Mouse (Mus musculus) lung, embryonic 15.5 days (tissue): ENCODE measurements around the gene Cdkl4. TPM values are rescaled to one million over a fixed set of nuclear protein-coding genes. Genes with fewer than 3 reads are reported as not detected.

Experiments
- ATAC-seq: fragments of 200-750 bp; cut with Nextera tagmentation; 2 replicates; pipeline ENCODE4 v1.8.0; 2017; ENCODE audit warnings: moderate number of reproducible peaks, borderline replicate concordance; ENCODE audit not compliant: low FRiP score, low TSS enrichment; ENCODE audit errors: extremely low read depth
- H3K27ac ChIP-seq: fragments of 300-500 bp; sonication (generic); 2 replicates; pipeline ENCODE4 v1.5.1; 2015; ENCODE audit warnings: moderate library complexity, mild to moderate bottlenecking, inconsistent platforms
- H3K27me3 ChIP-seq: fragments of 300-500 bp; sonication (generic); 2 replicates; pipeline ENCODE4 v1.6.1; 2015; ENCODE audit warnings: inconsistent platforms
- H3K36me3 ChIP-seq: fragments of 300-500 bp; sonication (generic); 2 replicates; pipeline ENCODE4 v1.6.1; 2015; ENCODE audit warnings: inconsistent platforms
- H3K4me1 ChIP-seq: fragments of 300-500 bp; sonication (generic); 2 replicates; pipeline ENCODE4 v1.6.1; 2015; ENCODE audit warnings: inconsistent platforms
- H3K4me2 ChIP-seq: fragments of 300-500 bp; sonication (generic); 2 replicates; pipeline ENCODE4 v1.6.1; 2015; ENCODE audit warnings: inconsistent platforms, mild to moderate bottlenecking, moderate library complexity
- H3K4me3 ChIP-seq: fragments of 300-500 bp; sonication (generic); 2 replicates; pipeline ENCODE4 v1.5.1; 2015; ENCODE audit warnings: mild to moderate bottlenecking, inconsistent platforms
- H3K9ac ChIP-seq: fragments of 300-500 bp; sonication (generic); 2 replicates; pipeline ENCODE4 v1.6.1; 2015; ENCODE audit warnings: inconsistent platforms
- H3K9me3 ChIP-seq: fragments of 300-500 bp; sonication (generic); 2 replicates; pipeline ENCODE4 v1.6.1; 2016; ENCODE audit warnings: inconsistent platforms
- WGBS: fragments of 180-500 bp; shearing (Covaris S2); methylation state at CpG from one replicate; pipeline ENCODE4 v1.1.7; 2015; 5-methylcytosine and 5-hydroxymethylcytosine counted together
- polyA plus RNA-seq: library from polyadenylated mRNA; unstranded; fragments of >200 nt; fragmentation: Nextera tagmentation; extraction: Ambion mirVana; gene quantifications from 2 replicates; pipeline ENCODE4 v1.2.1, GENCODE M21; 2015

Cdkl4 gene
- polyA plus RNA-seq = 0.89 and 0.92 TPM in 2 replicates

GRCm38 (mm10) chr17:80577639-80578038 is at the start of gene Cdkl4:
Gene Cdkl4, minus strand, starts transcription at chr17:80577813.
- no peaks in the 10 kb centered on the region for H3K27me3 ChIP-seq
- peak within 1 kb of the TSS; percentile 39 for H3K4me3 ChIP-seq
- ATAC-seq = 0 out of 2 replicates have a peak, but pooled peaks have one; percentile 25
- no peaks in the 10 kb centered on the region for H3K9me3 ChIP-seq
- H3K36me3 ChIP-seq = peaks cover 24% of the 10 kb centered on the region
- peak within 1 kb of the TSS; percentile 22 for H3K9ac ChIP-seq
- peak within 1 kb of the TSS; percentile 88 for H3K4me2 ChIP-seq
- 66% methylated on average over 15 of the region's 15 CpGs for whole genome bisulfite sequencing
- no peak within 1 kb of the TSS for H3K27ac ChIP-seq
- peaks cover 9% of the 10 kb centered on the region for H3K4me1 ChIP-seq

DNA sequence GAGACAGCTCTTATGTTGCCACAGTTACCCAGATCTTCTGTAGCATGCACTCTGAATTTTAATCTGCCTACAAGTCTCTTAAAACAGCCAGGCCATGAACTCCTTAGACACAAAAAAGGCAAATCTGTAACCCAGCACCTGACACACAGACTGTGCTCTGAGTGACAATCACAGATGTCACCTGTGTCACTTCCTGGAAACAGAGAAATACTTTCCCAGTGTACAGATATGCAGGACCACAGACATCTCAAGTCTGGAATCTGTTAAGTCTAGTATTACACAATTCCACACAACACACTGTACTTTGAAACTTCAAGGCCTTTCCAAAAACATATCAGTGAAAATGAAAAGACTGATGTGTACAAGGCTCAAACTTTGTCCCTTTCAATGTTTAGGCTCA is 47.4 kb upstream of the Cdkl4 start:
- Histone ChIP-seq H3K27ac (no peak overlapping the region), H3K36me3 (peaks cover 18% of the 10 kb centered on the region)

DNA sequence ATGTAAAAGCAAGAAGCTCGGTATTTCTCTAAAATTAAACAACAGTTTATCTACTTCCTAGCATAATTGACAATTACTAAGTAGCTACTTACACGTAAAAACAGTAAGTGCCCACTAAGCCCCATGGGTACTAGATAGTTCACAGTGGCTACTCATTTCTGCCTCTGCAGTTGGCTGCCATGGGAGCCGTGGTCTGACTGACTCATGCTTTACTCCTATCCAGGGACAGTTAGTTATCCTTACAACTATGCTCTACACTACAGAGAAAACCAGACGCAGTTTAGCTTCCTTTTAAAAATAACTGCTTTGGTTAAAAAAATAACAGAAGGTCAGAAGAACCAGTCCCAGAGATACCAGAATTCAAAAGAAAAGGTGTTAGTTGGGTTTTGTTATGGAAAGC is 44.1 kb upstream of the Cdkl4 start:
- Histone ChIP-seq H3K27me3 (no peaks in the 10 kb centered on the region), H3K36me3 (peaks cover 23% of the 10 kb centered on the region), H3K4me2 (no peak overlapping the region), H3K4me3 (no peak overlapping the region), H3K9ac (no peak overlapping the region), H3K9me3 (no peaks in the 10 kb centered on the region), H3K4me1 (no peaks in the 10 kb centered on the region), H3K27ac (no peak overlapping the region)
- no peak for ATAC-seq
- 81% methylated on average over 4 of the region's 4 CpGs for WGBS

More for the DNA sequence above, 47.4 kb upstream of the Cdkl4 start:
- ATAC-seq = no peak
- Histone ChIP-seq H3K27me3 (no peaks in the 10 kb centered on the region), H3K4me3 (no peak overlapping the region), H3K4me1 (no peaks in the 10 kb centered on the region), H3K9me3 (no peaks in the 10 kb centered on the region), H3K4me2 (no peak overlapping the region), H3K9ac (no peak overlapping the region)

DNA sequence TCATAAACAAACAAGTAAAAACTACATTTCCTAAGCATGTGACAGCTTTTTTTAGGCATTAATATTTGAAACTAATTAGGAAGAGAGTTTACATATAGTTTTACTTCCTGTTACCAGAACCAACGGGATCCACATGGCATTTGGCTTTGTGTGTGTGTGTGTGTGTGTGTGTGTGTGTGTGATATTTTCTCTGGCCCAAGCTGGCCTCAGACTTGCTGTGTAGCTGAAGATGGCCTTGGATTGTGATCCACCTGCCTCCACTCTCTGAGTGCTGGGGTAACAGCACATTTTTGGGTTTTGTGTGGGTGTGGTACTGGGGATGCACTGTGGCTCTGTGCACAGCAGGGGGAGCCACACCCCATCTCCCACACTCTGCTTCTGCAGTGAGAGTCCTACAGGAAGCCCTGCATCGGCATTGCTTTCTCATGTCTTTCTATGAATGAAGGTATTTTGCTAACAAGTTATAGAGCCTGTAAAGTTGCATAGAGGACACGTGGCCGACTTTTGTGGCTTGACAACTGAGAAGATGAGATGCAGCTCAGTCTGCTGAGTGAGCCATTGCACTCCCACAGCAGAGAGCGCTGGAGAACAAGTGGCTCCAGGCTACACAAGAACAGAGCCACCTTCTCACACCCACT is 43.3 kb upstream of the Cdkl4 start:
- Histone ChIP-seq H3K9ac (no peak overlapping the region), H3K4me2 (no peak overlapping the region), H3K27ac (0 out of 2 replicates have a peak overlapping the region, but pooled peaks have one; percentile 16), H3K36me3 (peaks cover 25% of the 10 kb centered on the region), H3K4me1 (no peaks in the 10 kb centered on the region), H3K9me3 (no peaks in the 10 kb centered on the region), H3K4me3 (no peak overlapping the region), H3K27me3 (no peaks in the 10 kb centered on the region)
- 37% methylated on average over 5 of the region's 5 CpGs for WGBS
- ATAC-seq = peak; percentile 57; the same call in 1 of the 2 replicates

GRCm38 (mm10) chr17:80619556-80619955 is 41.9 kb upstream of the Cdkl4 start:
- no peak overlapping the region for H3K4me3 ChIP-seq
- no peak overlapping the region for H3K4me2 ChIP-seq
- H3K9me3 ChIP-seq = no peaks in the 10 kb centered on the region
- peaks cover 37% of the 10 kb centered on the region for H3K36me3 ChIP-seq
- no peaks in the 10 kb centered on the region for H3K4me1 ChIP-seq
- 80% methylated on average over 13 of the region's 13 CpGs for WGBS
- ATAC-seq = no peak
- H3K27me3 ChIP-seq = no peaks in the 10 kb centered on the region
- no peak overlapping the region for H3K9ac ChIP-seq
- H3K27ac ChIP-seq = no peak overlapping the region

DNA sequence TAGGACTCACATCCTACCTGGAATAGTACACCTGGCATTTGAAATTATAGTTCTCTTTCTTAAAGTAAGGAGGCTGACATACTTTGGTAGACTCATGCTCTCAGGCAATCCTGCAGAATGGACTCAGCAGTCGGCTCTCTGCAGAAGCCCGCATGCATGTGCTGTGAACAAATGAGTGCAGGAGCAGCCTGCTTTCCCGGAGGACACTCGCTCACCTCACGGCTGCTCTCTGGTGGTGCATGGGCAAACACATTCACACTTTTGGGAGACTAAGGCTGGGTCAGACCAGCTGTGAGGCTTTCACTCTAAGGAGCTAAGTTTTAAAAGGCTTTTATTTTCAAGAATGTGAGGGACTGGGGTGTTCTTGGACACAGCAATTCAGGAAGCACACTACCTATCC is 41.3 kb upstream of the Cdkl4 start:
- H3K4me3 ChIP-seq = no peak overlapping the region
- no peak overlapping the region for H3K27ac ChIP-seq
- H3K36me3 ChIP-seq = peaks cover 41% of the 10 kb centered on the region
- no peaks in the 10 kb centered on the region for H3K27me3 ChIP-seq
- H3K4me1 ChIP-seq = no peaks in the 10 kb centered on the region
- WGBS = 79% methylated on average over 5 of the region's 5 CpGs
- ATAC-seq = no peak
- H3K9ac ChIP-seq = no peak overlapping the region
- no peaks in the 10 kb centered on the region for H3K9me3 ChIP-seq
- H3K4me2 ChIP-seq = no peak overlapping the region

DNA sequence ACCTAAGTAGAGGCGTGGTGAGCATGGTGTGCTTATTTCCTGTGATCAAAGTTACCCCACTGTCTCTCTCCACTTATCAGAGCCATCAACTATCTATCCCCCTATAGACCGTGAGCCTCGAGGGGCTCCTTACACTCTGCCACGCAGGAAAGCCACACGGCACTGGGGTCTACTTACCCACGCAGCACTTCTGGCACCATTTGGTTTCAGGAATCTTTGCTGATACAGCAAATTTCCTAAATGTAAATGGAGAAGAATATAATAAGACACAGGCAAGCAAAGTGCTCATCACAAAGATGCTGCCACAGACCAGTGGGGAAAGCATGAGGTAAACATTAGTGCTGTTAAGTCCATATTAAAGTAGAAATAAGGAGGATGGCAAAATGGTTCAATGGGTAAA is 26.2 kb upstream of the Cdkl4 start:
- WGBS = 85% methylated on average over 6 of the region's 6 CpGs

GRCm38 (mm10) chr17:80603079-80603625 is 25.5 kb upstream of the Cdkl4 start:
- WGBS = 89% methylated on average over 19 of the region's 19 CpGs
- no peak overlapping the region for H3K4me3 ChIP-seq

More for the DNA sequence above, 26.2 kb upstream of the Cdkl4 start:
- no peak for ATAC-seq
- no peak overlapping the region for H3K27ac ChIP-seq
- H3K9ac ChIP-seq = no peak overlapping the region
- no peaks in the 10 kb centered on the region for H3K27me3 ChIP-seq
- H3K36me3 ChIP-seq = peaks cover 86% of the 10 kb centered on the region
- no peaks in the 10 kb centered on the region for H3K9me3 ChIP-seq
- H3K4me2 ChIP-seq = no peak overlapping the region
- no peak overlapping the region for H3K4me3 ChIP-seq
- H3K4me1 ChIP-seq = no peaks in the 10 kb centered on the region

DNA sequence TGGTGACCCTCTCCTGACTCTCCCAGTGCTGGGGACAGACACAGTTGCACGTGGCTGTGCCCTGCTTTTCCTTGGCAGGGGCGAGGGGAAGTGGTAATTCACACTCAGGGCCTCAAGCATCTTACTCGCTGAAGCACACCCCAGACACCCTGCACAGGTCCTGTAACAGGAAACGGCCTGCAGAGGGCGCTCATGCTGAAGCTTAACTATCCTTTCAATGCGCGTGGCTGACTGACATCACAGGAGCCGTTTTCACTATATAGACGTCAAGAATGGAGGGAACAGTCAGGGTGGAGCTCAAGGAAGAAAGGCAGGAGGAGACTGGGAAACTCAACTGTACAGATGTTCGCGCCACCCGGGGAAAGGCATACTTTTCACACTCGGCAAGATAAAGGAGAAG is 23.8 kb upstream of the Cdkl4 start:
- no peak overlapping the region for H3K27ac ChIP-seq
- H3K36me3 ChIP-seq = peaks cover 84% of the 10 kb centered on the region
- WGBS = 55% methylated on average over 13 of the region's 13 CpGs
- no peaks in the 10 kb centered on the region for H3K9me3 ChIP-seq
- H3K9ac ChIP-seq = no peak overlapping the region
- H3K4me2 ChIP-seq = no peak overlapping the region
- H3K4me3 ChIP-seq = no peak overlapping the region
- H3K4me1 ChIP-seq = no peaks in the 10 kb centered on the region
- H3K27me3 ChIP-seq = no peaks in the 10 kb centered on the region
- ATAC-seq = 0 out of 2 replicates have a peak, but pooled peaks have one; percentile 39

More at GRCm38 (mm10) chr17:80603079-80603625, 25.5 kb upstream of the Cdkl4 start:
- Histone ChIP-seq H3K9me3 (no peaks in the 10 kb centered on the region), H3K36me3 (peaks cover 83% of the 10 kb centered on the region), H3K4me2 (no peak overlapping the region), H3K9ac (no peak overlapping the region), H3K27ac (no peak overlapping the region), H3K4me1 (no peaks in the 10 kb centered on the region), H3K27me3 (no peaks in the 10 kb centered on the region)
- no peak for ATAC-seq

DNA sequence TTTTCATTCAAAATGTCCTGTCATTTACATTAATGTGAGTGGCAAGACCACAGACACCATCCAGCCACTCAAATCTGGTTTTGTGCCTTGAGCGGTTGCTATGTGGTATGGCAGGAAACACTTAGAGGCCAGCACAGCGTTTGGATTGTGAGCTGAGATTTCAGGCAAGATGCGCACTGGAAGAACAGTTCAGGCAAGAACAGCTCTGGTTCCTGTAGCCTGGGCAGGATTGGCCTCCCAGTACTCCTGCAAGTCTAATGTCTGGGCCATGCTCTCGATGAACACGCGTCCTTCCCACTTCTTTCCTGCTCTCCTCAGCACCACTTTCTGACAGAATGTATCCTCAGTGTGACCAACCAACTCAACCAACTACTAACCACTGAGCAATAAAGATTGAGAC is 5.4 kb upstream of the Cdkl4 start:
- Histone ChIP-seq H3K9me3 (no peaks in the 10 kb centered on the region), H3K27ac (no peak overlapping the region), H3K36me3 (peaks cover 69% of the 10 kb centered on the region), H3K4me3 (no peak overlapping the region), H3K9ac (no peak overlapping the region), H3K4me2 (no peak overlapping the region), H3K4me1 (no peaks in the 10 kb centered on the region), H3K27me3 (no peaks in the 10 kb centered on the region)
- WGBS = 85% methylated on average over 6 of the region's 6 CpGs
- no peak for ATAC-seq

- no peak for ATAC-seq
- Histone ChIP-seq H3K4me3 (no peak overlapping the region), H3K27me3 (no peaks in the 10 kb centered on the region), H3K27ac (no peak overlapping the region), H3K4me1 (peaks cover 9% of the 10 kb centered on the region), H3K9ac (no peak overlapping the region), H3K9me3 (no peaks in the 10 kb centered on the region), H3K36me3 (peaks cover 46% of the 10 kb centered on the region), H3K4me2 (no peak overlapping the region)
- 59% methylated on average over 6 of the region's 6 CpGs for WGBS
Observed at GRCm38 (mm10) chr17:80579901-80580300, 2.3 kb upstream of the Cdkl4 start.

DNA sequence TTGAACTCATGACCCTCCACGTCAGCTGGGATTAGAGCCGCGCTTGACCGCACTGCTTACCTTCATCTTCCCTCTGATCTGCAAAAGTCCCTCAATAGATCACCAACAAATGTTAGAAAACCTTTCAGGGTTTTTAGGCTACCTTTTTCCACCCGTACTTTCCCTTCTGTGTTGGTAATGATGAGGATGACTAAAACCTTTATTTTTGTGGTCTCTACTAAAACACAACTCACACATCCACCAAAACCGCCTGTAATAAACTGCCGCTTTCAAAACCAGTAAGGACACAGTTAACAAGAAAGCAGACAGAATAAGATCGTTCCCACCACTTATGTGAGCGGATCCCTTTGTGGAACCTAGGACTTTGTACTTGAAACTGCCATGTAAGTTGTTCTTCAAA is 1.5 kb upstream of the Cdkl4 start:
- Histone ChIP-seq H3K4me2 (no peak overlapping the region), H3K9ac (no peak overlapping the region), H3K4me1 (peaks cover 9% of the 10 kb centered on the region), H3K27ac (no peak overlapping the region), H3K4me3 (no peak overlapping the region), H3K36me3 (peaks cover 38% of the 10 kb centered on the region), H3K27me3 (no peaks in the 10 kb centered on the region), H3K9me3 (no peaks in the 10 kb centered on the region)
- WGBS = 89% methylated on average over 9 of the region's 9 CpGs
- no peak for ATAC-seq
